Mouse (Mus musculus) C2C12 (cell line): ENCODE measurements at regions not wholly inside any gene's neighbourhood (a gene's known extent, or its start where the extent isn't known, plus 50 kb on each side); places are given as distances from the start of the nearest gene placed in this dataset.

Experiments
- CEBPB ChIP-seq: IDR thresholded peaks from one replicate; pipeline ENCODE4 v1.6.1; 2011; ENCODE audit warnings: low read depth, mild to moderate bottlenecking, control low read depth, moderate library complexity
- CTCF ChIP-seq: IDR thresholded peaks from one replicate; pipeline ENCODE4 v1.5.1; 2011; ENCODE audit not compliant: control insufficient read depth, insufficient read depth, insufficient read length
- MAX ChIP-seq: IDR thresholded peaks from one replicate; pipeline ENCODE4 v1.6.1; 2011; ENCODE audit warnings: mild to moderate bottlenecking, control low read depth
- MYOD1 ChIP-seq: IDR thresholded peaks from one replicate; pipeline ENCODE4 v1.6.1; 2011; ENCODE audit warnings: low read depth; ENCODE audit not compliant: control insufficient read depth, insufficient read length
- MYOG ChIP-seq: IDR thresholded peaks from one replicate; pipeline ENCODE4 v1.6.1; 2011; ENCODE audit not compliant: control insufficient read depth, insufficient read length; ENCODE audit errors: extremely low read depth
- USF1 ChIP-seq: IDR thresholded peaks from one replicate; pipeline ENCODE4 v1.6.1; 2011; ENCODE audit warnings: low read depth, mild to moderate bottlenecking, control low read depth, moderate library complexity

DNA sequence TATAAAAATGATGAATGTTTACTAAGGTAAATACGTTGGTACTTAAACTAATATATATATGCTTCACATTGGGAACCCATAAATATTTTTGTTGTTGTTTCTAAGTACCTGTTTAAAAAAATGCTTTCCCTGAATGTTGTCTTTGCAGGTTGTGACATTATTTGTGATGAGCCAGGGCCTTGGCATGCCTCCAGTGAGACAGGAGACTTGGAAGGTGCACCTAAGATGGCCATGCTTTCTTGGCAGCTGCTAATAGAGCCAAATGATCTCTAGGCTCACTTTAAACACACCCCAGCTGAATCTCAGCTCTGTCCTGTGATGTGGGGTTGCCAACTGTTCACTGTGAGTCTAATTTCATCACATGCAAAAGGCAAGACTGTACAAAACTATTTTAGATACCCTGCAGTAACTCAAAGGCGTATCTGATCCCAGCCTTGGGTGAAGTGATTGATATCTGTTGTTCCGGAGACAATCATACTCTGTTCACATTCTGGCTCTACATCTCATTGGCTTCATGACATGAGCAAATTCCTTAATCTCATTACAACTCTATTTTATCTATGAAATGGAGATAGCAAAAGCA lies 197.8 kb upstream of the P2ry1 start:
- TF ChIP-seq CTCF (no peak), MYOG (no peak), MAX (no peak), MYOD1 (no peak), USF1 (no peak), CEBPB (no peak)
